Mouse (Mus musculus) limb, embryonic 13.5 days (tissue): Measurements from ENCODE around the gene Lhx8. TPM values are rescaled to one million over a fixed set of nuclear protein-coding genes. Genes with fewer than 3 reads are reported as not detected.

Source experiments
- ATAC-seq: fragments of 200-750 bp; cut with Nextera tagmentation; 2 replicates; pipeline ENCODE4 v1.8.0; 2017; ENCODE audit warnings: low read depth, moderate number of reproducible peaks, moderate TSS enrichment; ENCODE audit not compliant: low FRiP score
- H3K27ac ChIP-seq: fragments of 300-500 bp; sonication (generic); 2 replicates; pipeline ENCODE4 v1.5.1; 2015; ENCODE audit warnings: inconsistent platforms, mild to moderate bottlenecking, moderate library complexity
- H3K27me3 ChIP-seq: fragments of 300-500 bp; sonication (generic); 2 replicates; pipeline ENCODE4 v1.6.1; 2015; ENCODE audit warnings: mild to moderate bottlenecking, inconsistent platforms
- H3K36me3 ChIP-seq: fragments of 300-500 bp; sonication (generic); 2 replicates; pipeline ENCODE4 v1.6.1; 2015; ENCODE audit warnings: inconsistent platforms, mild to moderate bottlenecking, moderate library complexity
- H3K4me1 ChIP-seq: fragments of 300-500 bp; sonication (generic); 2 replicates; pipeline ENCODE4 v1.6.1; 2015; ENCODE audit warnings: inconsistent platforms
- H3K4me2 ChIP-seq: fragments of 300-500 bp; sonication (generic); replicated peaks from 2 replicates; pipeline ENCODE4 v1.6.1; 2015; ENCODE audit warnings: inconsistent platforms, mild to moderate bottlenecking, moderate library complexity
- H3K4me3 ChIP-seq: fragments of 300-500 bp; sonication (generic); 2 replicates; pipeline ENCODE4 v1.5.1; 2015; ENCODE audit warnings: moderate library complexity, mild to moderate bottlenecking, inconsistent platforms
- H3K9ac ChIP-seq: fragments of 300-500 bp; sonication (generic); 2 replicates; pipeline ENCODE4 v1.6.1; 2015; ENCODE audit warnings: mild to moderate bottlenecking, inconsistent platforms
- H3K9me3 ChIP-seq: fragments of 300-500 bp; sonication (generic); 2 replicates; pipeline ENCODE4 v1.6.1; 2016; ENCODE audit warnings: inconsistent platforms
- WGBS: fragments of 180-500 bp; shearing (Covaris S2); methylation state at CpG from one replicate; pipeline ENCODE4 v1.1.7; 2015; 5-methylcytosine and 5-hydroxymethylcytosine counted together
- polyA plus RNA-seq: library from polyadenylated mRNA; unstranded; fragments of >200 nt; fragmentation: Nextera tagmentation; extraction: Ambion mirVana; gene quantifications from 2 replicates; pipeline ENCODE4 v1.2.1, GENCODE M21; 2015

Lhx8 gene
- polyA plus RNA-seq, 1 experiment from 2014 or later: 1.5 TPM

DNA sequence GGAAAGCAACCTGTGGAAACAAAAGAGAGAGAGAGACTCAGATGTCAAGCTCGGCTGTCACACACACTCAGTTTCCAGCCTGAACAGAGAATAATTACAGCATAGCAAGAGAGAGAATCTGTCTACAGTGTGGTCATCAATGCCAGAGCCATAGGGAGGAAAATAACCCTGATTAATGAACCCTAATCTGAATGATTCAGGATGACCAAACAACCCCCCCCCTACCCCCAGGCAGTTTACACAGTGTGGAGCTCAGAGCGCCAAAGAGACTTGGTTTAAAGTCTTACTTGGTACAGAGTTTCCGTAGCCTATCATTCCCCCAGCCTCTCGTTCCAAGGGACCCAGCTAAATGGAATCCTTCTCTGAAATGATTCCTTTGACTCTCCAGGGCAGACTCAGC lies 45.1 kb downstream of the Lhx8 start:
- ATAC-seq: no peak
- WGBS: 36% methylated on average over 4 of the region's 4 CpGs
- H3K36me3 ChIP-seq: no peaks in the 10 kb centered on the region
- peaks cover 7% of the 10 kb centered on the region; the same call in 1 of the 2 replicates for H3K4me1 ChIP-seq
- H3K9me3 ChIP-seq: no peaks in the 10 kb centered on the region
- H3K9ac ChIP-seq: no peak overlapping the region
- no peak overlapping the region for H3K27ac ChIP-seq
- peaks cover 70% of the 10 kb centered on the region for H3K27me3 ChIP-seq
- no peak overlapping the region for H3K4me2 ChIP-seq
- no peak overlapping the region for H3K4me3 ChIP-seq

DNA sequence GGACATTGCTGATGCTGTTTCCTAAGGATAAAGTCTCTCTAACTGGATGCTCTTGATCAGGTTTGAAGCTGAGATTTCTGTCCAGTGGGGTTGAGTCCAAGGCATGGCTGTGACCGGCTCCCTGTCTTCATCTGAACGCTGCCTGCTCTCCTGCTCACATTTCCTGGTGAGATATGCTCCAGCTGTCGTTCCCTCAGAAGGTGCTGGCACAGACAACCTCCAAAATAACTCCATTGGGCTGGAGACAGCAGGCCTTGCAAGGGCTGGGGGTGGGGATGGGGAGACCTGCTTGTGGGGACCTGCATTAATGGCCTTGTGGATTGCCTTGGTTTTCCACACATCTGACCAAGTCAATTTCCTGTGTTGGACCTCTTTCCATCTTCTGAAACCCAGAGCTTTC lies 46.2 kb downstream of the Lhx8 start:
- H3K9ac ChIP-seq: no peak overlapping the region
- peaks cover 7% of the 10 kb centered on the region; the same call in 1 of the 2 replicates for H3K4me1 ChIP-seq
- 12% methylated on average over 3 of the region's 3 CpGs for WGBS
- no peak overlapping the region for H3K27ac ChIP-seq
- no peaks in the 10 kb centered on the region for H3K36me3 ChIP-seq
- no peaks in the 10 kb centered on the region for H3K9me3 ChIP-seq
- peaks cover 70% of the 10 kb centered on the region for H3K27me3 ChIP-seq
- no peak overlapping the region for H3K4me2 ChIP-seq
- 0 out of 2 replicates have a peak, but pooled peaks have one; percentile 5 for ATAC-seq
- no peak overlapping the region for H3K4me3 ChIP-seq

DNA sequence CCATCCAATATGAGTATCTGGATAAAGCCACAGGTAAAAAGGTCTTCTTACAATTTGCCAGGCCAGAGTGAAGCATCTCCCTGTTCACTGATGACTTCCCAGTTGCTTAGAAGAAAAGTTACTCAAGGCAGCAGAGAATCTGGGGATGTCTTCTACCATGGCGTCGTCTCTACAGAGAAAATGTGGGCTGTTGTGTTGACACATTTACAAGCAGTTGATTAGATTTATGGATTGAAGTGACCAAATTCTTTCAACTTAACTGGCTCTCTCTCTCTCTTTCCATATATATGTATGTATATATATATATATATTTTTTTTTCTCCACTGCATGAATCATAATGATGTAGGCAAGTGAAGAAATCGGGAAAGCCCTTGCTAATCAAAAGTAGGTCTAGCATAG lies 55.8 kb downstream of the Lhx8 start:
- ATAC-seq: no peak
- WGBS: 21% methylated on average over 3 of the region's 3 CpGs

DNA sequence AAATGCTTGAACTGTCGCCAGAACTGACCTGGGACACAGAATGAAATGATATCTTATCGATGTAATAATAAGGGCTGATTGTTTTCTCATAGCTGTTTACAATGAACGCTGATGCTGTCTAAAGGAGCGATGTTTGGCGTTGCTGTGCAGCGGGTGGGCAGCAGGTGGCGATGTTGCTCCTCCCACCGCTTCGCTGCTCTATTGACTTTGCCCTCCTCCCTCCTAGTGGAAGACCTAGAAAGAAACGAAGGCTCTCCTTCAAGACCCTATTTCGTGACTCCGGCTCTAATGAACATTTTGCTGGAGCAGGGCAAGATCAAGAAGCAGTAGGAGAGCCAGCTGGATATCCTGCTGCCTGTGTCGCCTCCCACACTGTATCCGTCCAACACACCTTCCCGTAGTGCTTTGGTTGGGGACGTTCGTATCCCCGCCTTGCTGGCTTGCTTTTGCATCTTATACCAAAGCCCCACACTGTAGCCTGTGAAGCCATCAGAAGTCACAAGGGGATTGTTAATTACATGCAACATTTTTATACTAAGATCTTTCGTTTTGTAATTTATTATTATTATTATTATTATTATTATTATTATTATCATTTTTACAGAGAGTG lies 60.6 kb downstream of the Lhx8 start:
- H3K9ac ChIP-seq: no peak overlapping the region
- peak overlapping the region; percentile 58 for H3K4me2 ChIP-seq
- H3K4me3 ChIP-seq: peak overlapping the region; percentile 25
- no peak overlapping the region for H3K27ac ChIP-seq
- H3K36me3 ChIP-seq: no peaks in the 10 kb centered on the region
- peak; percentile 63; the same call in 1 of the 2 replicates for ATAC-seq
- 11% methylated on average over 19 of the region's 19 CpGs for WGBS
- H3K4me1 ChIP-seq: no peaks in the 10 kb centered on the region
- no peaks in the 10 kb centered on the region for H3K9me3 ChIP-seq
- H3K27me3 ChIP-seq: peaks cover 70% of the 10 kb centered on the region

More for the DNA sequence above, 55.8 kb downstream of the Lhx8 start:
- Histone ChIP-seq H3K4me2 (no peak overlapping the region), H3K27me3 (peaks cover 64% of the 10 kb centered on the region), H3K9ac (no peak overlapping the region), H3K4me3 (no peak overlapping the region), H3K9me3 (no peaks in the 10 kb centered on the region), H3K36me3 (no peaks in the 10 kb centered on the region), H3K27ac (no peak overlapping the region), H3K4me1 (no peaks in the 10 kb centered on the region)

DNA sequence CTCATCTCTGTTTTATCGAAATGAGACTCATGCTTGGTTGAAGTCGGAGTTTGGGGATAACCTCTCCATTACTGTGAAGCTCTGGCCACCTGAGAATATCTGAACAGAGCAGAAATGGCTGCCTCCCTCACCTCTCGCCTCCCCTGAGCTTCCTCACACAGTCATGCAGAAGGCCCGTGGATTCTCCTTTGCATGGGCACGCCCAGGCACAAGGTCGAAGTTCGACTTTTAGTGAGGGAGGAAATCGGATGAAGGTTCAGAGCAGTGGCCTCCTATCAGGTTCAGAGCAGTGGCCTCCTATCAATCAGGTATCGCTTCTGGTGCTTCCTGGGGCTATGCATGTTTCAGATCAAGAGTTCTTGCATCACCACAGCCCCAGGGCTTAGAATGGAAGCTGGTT lies 62.1 kb downstream of the Lhx8 start:
- no peaks in the 10 kb centered on the region for H3K36me3 ChIP-seq
- no peak overlapping the region for H3K4me3 ChIP-seq
- H3K9me3 ChIP-seq: no peaks in the 10 kb centered on the region
- ATAC-seq: no peak
- H3K4me1 ChIP-seq: no peaks in the 10 kb centered on the region
- peaks cover 79% of the 10 kb centered on the region for H3K27me3 ChIP-seq
- no peak overlapping the region for H3K27ac ChIP-seq
- H3K4me2 ChIP-seq: no peak overlapping the region
- H3K9ac ChIP-seq: no peak overlapping the region
- WGBS: 68% methylated on average over 9 of the region's 9 CpGs

DNA sequence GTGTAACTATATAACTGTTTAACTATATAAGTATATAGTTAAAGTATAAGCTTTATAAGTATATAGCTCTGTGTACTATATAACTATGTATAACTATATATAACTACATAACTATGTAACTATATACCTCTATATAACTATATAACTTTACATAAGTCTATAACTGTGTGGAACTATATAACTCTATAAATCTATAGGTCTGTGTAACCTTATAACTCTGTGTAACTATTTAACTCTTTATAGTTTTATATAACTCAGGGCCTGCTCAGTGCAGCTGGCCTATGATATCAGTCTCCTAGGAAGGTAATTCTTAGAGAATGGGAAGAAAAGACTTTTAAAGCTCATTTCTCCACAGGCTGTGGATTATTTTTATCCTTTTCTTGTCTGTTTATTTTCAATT lies 73.1 kb downstream of the Lhx8 start:
- Histone ChIP-seq H3K4me3 (no peak overlapping the region), H3K4me2 (no peak overlapping the region), H3K9ac (no peak overlapping the region), H3K9me3 (no peaks in the 10 kb centered on the region), H3K36me3 (no peaks in the 10 kb centered on the region), H3K4me1 (no peaks in the 10 kb centered on the region), H3K27me3 (peaks cover 76% of the 10 kb centered on the region), H3K27ac (no peak overlapping the region)
- ATAC-seq: peak; percentile 78
